Mouse (Mus musculus) heart, embryonic 11.5 days (tissue): ENCODE measurements around the gene Ifit1. TPM values are rescaled to one million over a fixed set of nuclear protein-coding genes. Genes with fewer than 3 reads are reported as not detected.
A peak's percentile ranks its signal among the peaks of the same experiment; 100 is the strongest.
"Not testable (repeated sequence)": the region's sequence is repeated elsewhere in the genome, so short reads cannot be mapped to it uniquely, and the experiment has no call there.

Experiments used
- ATAC-seq: fragments of 200-750 bp; cut with Nextera tagmentation; replicated peaks from 2 replicates; pipeline ENCODE4 v1.8.0; 2017; ENCODE audit warnings: moderate library complexity; ENCODE audit not compliant: insufficient number of reproducible peaks, low FRiP score, low TSS enrichment
- H3K27ac ChIP-seq: fragments of 300-500 bp; sonication (generic); 2 replicates; pipeline ENCODE4 v1.5.1; 2014; ENCODE audit warnings: mild to moderate bottlenecking, low read depth, low read length
- H3K27me3 ChIP-seq: fragments of 300-500 bp; sonication (generic); 2 replicates; pipeline ENCODE4 v1.6.1; 2014; ENCODE audit warnings: mild to moderate bottlenecking, low read length, mixed read lengths; ENCODE audit not compliant: control insufficient read depth, insufficient read depth
- H3K36me3 ChIP-seq: fragments of 300-500 bp; sonication (generic); 2 replicates; pipeline ENCODE4 v1.6.1; 2014; ENCODE audit warnings: mild to moderate bottlenecking, low read length, moderate library complexity, mixed read lengths; ENCODE audit not compliant: control insufficient read depth, insufficient read depth
- H3K4me1 ChIP-seq: fragments of 300-500 bp; sonication (generic); 2 replicates; pipeline ENCODE4 v1.6.1; 2014; ENCODE audit warnings: low read length; ENCODE audit not compliant: control insufficient read depth, insufficient read depth
- H3K4me2 ChIP-seq: fragments of 300-500 bp; sonication (generic); 2 replicates; pipeline ENCODE4 v1.6.1; 2014; ENCODE audit warnings: mild to moderate bottlenecking, moderate library complexity
- H3K4me3 ChIP-seq: fragments of 300-500 bp; sonication (generic); 2 replicates; pipeline ENCODE4 v1.5.1; 2014; ENCODE audit warnings: low read depth, low read length
- H3K9ac ChIP-seq: fragments of 300-500 bp; sonication (generic); 2 replicates; pipeline ENCODE4 v1.6.1; 2014; ENCODE audit warnings: mild to moderate bottlenecking, low read depth, low read length, moderate library complexity
- H3K9me3 ChIP-seq: fragments of 300-500 bp; sonication (generic); replicated peaks from 2 replicates; pipeline ENCODE4 v1.6.1; 2016; ENCODE audit warnings: low read length; ENCODE audit not compliant: control insufficient read depth
- WGBS: fragments of 180-500 bp; shearing (Covaris S2); extraction: QIAGEN DNeasy Blood & Tissue Kit; methylation state at CpG from one replicate; pipeline ENCODE4 v1.1.7; 2014; ENCODE audit not compliant: insufficient replicate concordance; 5-methylcytosine and 5-hydroxymethylcytosine counted together
- polyA plus RNA-seq: library from polyadenylated mRNA; unstranded; fragments of >200 nt; fragmentation: Nextera tagmentation; extraction: Ambion mirVana; gene quantifications from 2 replicates; pipeline ENCODE4 v1.2.1, GENCODE M21; 2014

Ifit1 gene
- polyA plus RNA-seq = 0.11 and 0.44 TPM in 2 replicates

- no peaks in the 10 kb centered on the region for H3K27me3 ChIP-seq
- ATAC-seq = no peak
- 29% methylated on average over 4 of the region's 4 CpGs for WGBS
- no peak within 1 kb of the TSS for H3K9ac ChIP-seq
- no peak within 1 kb of the TSS for H3K27ac ChIP-seq
- H3K36me3 ChIP-seq = no peaks in the 10 kb centered on the region
- H3K4me3 ChIP-seq = no peak within 1 kb of the TSS
- H3K4me2 ChIP-seq = 0 out of 2 replicates have a peak within 1 kb of the TSS, but pooled peaks have one; percentile 1
- H3K9me3 ChIP-seq = no peaks in the 10 kb centered on the region
- H3K4me1 ChIP-seq = no peaks in the 10 kb centered on the region
These were observed at the start of gene Ifit1, which contains the start of gene Ifit1bl2 for GRCm38 (mm10) chr19:34640623-34641022. Ifit1 (plus strand) TSS chr19:34640871. Ifit1bl2 (minus strand) TSS chr19:34640743.

GRCm38 (mm10) chr19:34593456-34593855, 47.2 kb upstream of the Ifit1 start:
- no peak for ATAC-seq
- Histone ChIP-seq H3K4me3 (no peak overlapping the region), H3K9ac (no peak overlapping the region), H3K27me3 (no peaks in the 10 kb centered on the region), H3K36me3 (no peaks in the 10 kb centered on the region), H3K4me1 (no peaks in the 10 kb centered on the region), H3K4me2 (no peak overlapping the region), H3K9me3 (no peaks in the 10 kb centered on the region), H3K27ac (no peak overlapping the region)
- WGBS = 81% methylated on average over 2 of the region's 2 CpGs

- not testable (repeated sequence) for H3K36me3 ChIP-seq, H3K4me2 ChIP-seq, ATAC-seq, H3K4me3 ChIP-seq, H3K9ac ChIP-seq, H3K27me3 ChIP-seq, H3K9me3 ChIP-seq, H3K27ac ChIP-seq, H3K4me1 ChIP-seq
- 73% methylated on average over 3 of the region's 3 CpGs for WGBS
These were observed 46.1 kb upstream of the Ifit1 start for GRCm38 (mm10) chr19:34594523-34594922.

GRCm38 (mm10) chr19:34596811-34597210, 43.9 kb upstream of the Ifit1 start:
- no peak overlapping the region for H3K4me2 ChIP-seq
- no peaks in the 10 kb centered on the region for H3K27me3 ChIP-seq
- no peaks in the 10 kb centered on the region for H3K4me1 ChIP-seq
- no peak overlapping the region for H3K4me3 ChIP-seq
- no peak overlapping the region for H3K27ac ChIP-seq
- no peaks in the 10 kb centered on the region for H3K9me3 ChIP-seq
- H3K9ac ChIP-seq = no peak overlapping the region
- no peak for ATAC-seq
- no peaks in the 10 kb centered on the region for H3K36me3 ChIP-seq

- H3K9ac ChIP-seq = no peak overlapping the region
- 79% methylated on average over 2 of the region's 2 CpGs for WGBS
- H3K4me3 ChIP-seq = no peak overlapping the region
- no peaks in the 10 kb centered on the region for H3K4me1 ChIP-seq
- no peak overlapping the region for H3K27ac ChIP-seq
- H3K4me2 ChIP-seq = no peak overlapping the region
- H3K27me3 ChIP-seq = no peaks in the 10 kb centered on the region
- H3K36me3 ChIP-seq = no peaks in the 10 kb centered on the region
- no peak for ATAC-seq
- no peaks in the 10 kb centered on the region for H3K9me3 ChIP-seq
These were observed 42.3 kb upstream of the Ifit1 start for GRCm38 (mm10) chr19:34598341-34598740.

- H3K27ac ChIP-seq, H3K9me3 ChIP-seq, H3K4me3 ChIP-seq, ATAC-seq, H3K4me2 ChIP-seq, H3K36me3 ChIP-seq, H3K27me3 ChIP-seq, H3K9ac ChIP-seq, H3K4me1 ChIP-seq: not testable (repeated sequence)
These were observed 41.4 kb upstream of the Ifit1 start for GRCm38 (mm10) chr19:34599250-34599649.

GRCm38 (mm10) chr19:34601888-34602287, 38.8 kb upstream of the Ifit1 start, which contains the start of gene Ifit1bl1:
Ifit1bl1 (minus strand) TSS chr19:34601956.
- WGBS = 59% methylated on average over 1 of the region's 1 CpGs
- not testable (repeated sequence) for H3K27me3 ChIP-seq, ATAC-seq, H3K4me3 ChIP-seq, H3K27ac ChIP-seq, H3K9me3 ChIP-seq, H3K4me1 ChIP-seq, H3K4me2 ChIP-seq, H3K36me3 ChIP-seq, H3K9ac ChIP-seq

- H3K36me3 ChIP-seq = no peaks in the 10 kb centered on the region
- no peaks in the 10 kb centered on the region for H3K4me1 ChIP-seq
- H3K27me3 ChIP-seq = no peaks in the 10 kb centered on the region
- H3K27ac ChIP-seq = no peak overlapping the region
- H3K9ac ChIP-seq = no peak overlapping the region
- WGBS = 80% methylated on average over 3 of the region's 3 CpGs
- H3K4me3 ChIP-seq = no peak overlapping the region
- ATAC-seq = no peak
- no peaks in the 10 kb centered on the region for H3K9me3 ChIP-seq
- H3K4me2 ChIP-seq = no peak overlapping the region
These were observed 35.2 kb upstream of the Ifit1 start for GRCm38 (mm10) chr19:34605472-34605871.

- not testable (repeated sequence) for ATAC-seq, H3K36me3 ChIP-seq, H3K9me3 ChIP-seq, H3K4me1 ChIP-seq, H3K4me2 ChIP-seq, H3K4me3 ChIP-seq, H3K27me3 ChIP-seq, H3K9ac ChIP-seq, H3K27ac ChIP-seq
- WGBS = 36% methylated on average over 4 of the region's 4 CpGs
These were observed 33.2 kb upstream of the Ifit1 start, which contains the start of gene Ifit3b for GRCm38 (mm10) chr19:34607237-34608051. Ifit3b (plus strand) TSS chr19:34607970.
